Mouse (Mus musculus) bone marrow, adult 2 months (tissue): ENCODE data around the gene Bckdha.

Experiments
- CTCF ChIP-seq: fragments of 200-500 bp; IDR thresholded peaks from 2 replicates; pipeline ENCODE4 v1.5.1; 2011; ENCODE audit warnings: low read length, control low read depth; ENCODE audit not compliant: control insufficient read depth, insufficient read depth
- POLR2A ChIP-seq: fragments of 200-500 bp; IDR thresholded peaks from 2 replicates; pipeline ENCODE4 v1.6.1; 2011; ENCODE audit warnings: low read depth, mild to moderate bottlenecking, control low read depth, low read length, borderline replicate concordance; ENCODE audit not compliant: control insufficient read depth

- TF ChIP-seq POLR2A, result no peak
- TF ChIP-seq CTCF, result no peak
These were observed 19.0 kb downstream of the Bckdha start for GRCm38 (mm10) chr7:25639754-25640153.
